Mouse (Mus musculus) embryonic facial prominence, embryonic 10.5 days (tissue): Measurements from ENCODE around the gene Tsnax. TPM values are rescaled to one million over a fixed set of nuclear protein-coding genes. Genes with fewer than 3 reads are reported as not detected.

Source experiments
- DNase-seq: peaks from one replicate; pipeline ENCODE4 v3.0.0-alpha.2; 2017; ENCODE audit warnings: low spot score
- H3K27ac ChIP-seq: fragments of 300-500 bp; sonication (generic); replicated peaks from 2 replicates; pipeline ENCODE4 v1.5.1; 2016; ENCODE audit warnings: mild to moderate bottlenecking
- H3K27me3 ChIP-seq: fragments of 300-500 bp; sonication (generic); replicated peaks from 2 replicates; pipeline ENCODE4 v1.6.1; 2016; ENCODE audit warnings: low read depth, mild to moderate bottlenecking; ENCODE audit not compliant: poor library complexity, severe bottlenecking
- H3K36me3 ChIP-seq: fragments of 300-500 bp; sonication (generic); replicated peaks from 2 replicates; pipeline ENCODE4 v1.6.1; 2016; ENCODE audit warnings: mild to moderate bottlenecking, moderate library complexity
- H3K4me1 ChIP-seq: fragments of 300-500 bp; sonication (generic); 2 replicates; pipeline ENCODE4 v1.6.1; 2016
- H3K4me3 ChIP-seq: fragments of 300-500 bp; sonication (generic); 2 replicates; pipeline ENCODE4 v1.5.1; 2016; ENCODE audit warnings: mild to moderate bottlenecking, moderate library complexity
- H3K9me3 ChIP-seq: fragments of 300-500 bp; sonication (generic); 2 replicates; pipeline ENCODE4 v1.6.1; 2016; ENCODE audit warnings: mild to moderate bottlenecking
- WGBS: fragments of 180-500 bp; shearing (Covaris S2); methylation state at CpG from one replicate; pipeline ENCODE4 v1.1.7; 2016; 5-methylcytosine and 5-hydroxymethylcytosine counted together
- microRNA-seq: library from miRNA; unstranded; fragments of <30 nt; microRNA quantifications from one replicate; pipeline ENCODE4, GENCODE M21; 2017
- polyA plus RNA-seq: library from polyadenylated mRNA; unstranded; fragments of >200 nt; fragmentation: Nextera tagmentation; extraction: Ambion mirVana; gene quantifications from 2 replicates; pipeline ENCODE4 v1.2.1, GENCODE M21; 2016

Gene Tsnax
- polyA plus RNA-seq, 1 experiment from 2014 or later, result 128 TPM

- WGBS, result 94% methylated on average over 10 of the region's 10 CpGs
- Histone ChIP-seq H3K36me3 (no peaks in the 10 kb centered on the region), H3K4me3 (no peak overlapping the region), H3K27ac (no peak overlapping the region), H3K27me3 (no peaks in the 10 kb centered on the region), H3K9me3 (no peaks in the 10 kb centered on the region), H3K4me1 (peaks cover 33% of the 10 kb centered on the region)
- no peak for DNase-seq
Measured at GRCm38 (mm10) chr8:125074141-125074540, 61.3 kb downstream of the Tsnax start.

- no peak for DNase-seq
- H3K27ac ChIP-seq, result no peak overlapping the region
- no peak overlapping the region for H3K4me3 ChIP-seq
- H3K4me1 ChIP-seq, result peaks cover 29% of the 10 kb centered on the region
- WGBS, result 84% methylated on average over 2 of the region's 2 CpGs
- H3K36me3 ChIP-seq, result no peaks in the 10 kb centered on the region
- H3K9me3 ChIP-seq, result no peaks in the 10 kb centered on the region
- H3K27me3 ChIP-seq, result no peaks in the 10 kb centered on the region
Measured at GRCm38 (mm10) chr8:125074581-125074980, 61.8 kb downstream of the Tsnax start.

DNA sequence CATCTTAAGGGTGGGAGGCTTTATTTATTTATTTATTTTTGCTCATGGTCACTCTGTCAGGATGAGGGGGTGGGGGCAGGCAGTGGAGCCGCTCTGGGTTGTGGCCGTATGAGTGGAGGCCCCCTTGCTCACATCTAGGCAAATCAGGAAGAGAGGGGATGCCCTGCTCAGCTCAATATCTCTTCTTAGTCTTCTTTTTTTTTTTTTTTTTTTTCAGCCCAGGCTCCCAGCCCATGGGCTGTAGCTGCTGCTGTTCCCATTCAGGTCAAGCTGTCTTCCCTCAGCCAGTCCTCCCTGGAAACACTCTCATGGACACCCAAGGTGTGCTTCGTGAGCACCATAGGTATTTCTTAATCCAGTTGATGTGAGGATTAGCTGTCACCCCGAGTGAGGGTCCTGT, 62.6 kb downstream of the Tsnax start:
- Histone ChIP-seq H3K9me3 (no peaks in the 10 kb centered on the region), H3K36me3 (no peaks in the 10 kb centered on the region), H3K27me3 (no peaks in the 10 kb centered on the region), H3K4me1 (peaks cover 22% of the 10 kb centered on the region), H3K27ac (no peak overlapping the region), H3K4me3 (no peak overlapping the region)
- 78% methylated on average over 4 of the region's 4 CpGs for WGBS
- DNase-seq, result no peak

- no peaks in the 10 kb centered on the region for H3K9me3 ChIP-seq
- WGBS, result 72% methylated on average over 8 of the region's 8 CpGs
- H3K27ac ChIP-seq, result no peak overlapping the region
- no peaks in the 10 kb centered on the region for H3K36me3 ChIP-seq
- H3K4me1 ChIP-seq, result peaks cover 31% of the 10 kb centered on the region
- no peak overlapping the region for H3K4me3 ChIP-seq
- no peak for DNase-seq
- no peaks in the 10 kb centered on the region for H3K27me3 ChIP-seq
Measured at GRCm38 (mm10) chr8:125077326-125077725, 64.5 kb downstream of the Tsnax start.

GRCm38 (mm10) chr8:125078771-125079384, 66.1 kb downstream of the Tsnax start:
- no peak for DNase-seq
- Histone ChIP-seq H3K4me1 (peaks cover 33% of the 10 kb centered on the region), H3K9me3 (no peaks in the 10 kb centered on the region), H3K27me3 (no peaks in the 10 kb centered on the region), H3K27ac (0 out of 2 replicates have a peak overlapping the region, but pooled peaks have one; percentile 3), H3K36me3 (no peaks in the 10 kb centered on the region), H3K4me3 (no peak overlapping the region)
- WGBS, result 69% methylated on average over 9 of the region's 9 CpGs

- WGBS, result 85% methylated on average over 19 of the region's 19 CpGs
- H3K36me3 ChIP-seq, result no peaks in the 10 kb centered on the region
- H3K9me3 ChIP-seq, result no peaks in the 10 kb centered on the region
- peak overlapping the region; percentile 51; the same call in 1 of the 2 replicates for H3K27ac ChIP-seq
- H3K4me1 ChIP-seq, result peaks cover 41% of the 10 kb centered on the region
- H3K4me3 ChIP-seq, result no peak overlapping the region
- no peak for DNase-seq
- H3K27me3 ChIP-seq, result no peaks in the 10 kb centered on the region
Measured at GRCm38 (mm10) chr8:125080388-125081344, 67.9 kb downstream of the Tsnax start.

GRCm38 (mm10) chr8:125083746-125084145, 70.9 kb downstream of the Tsnax start:
- Histone ChIP-seq H3K27ac (peak overlapping the region; percentile 86), H3K4me3 (no peak overlapping the region), H3K36me3 (no peaks in the 10 kb centered on the region), H3K27me3 (0 out of 2 replicates have a peak, but pooled peaks cover 3% of the 10 kb centered on the region), H3K4me1 (peaks cover 43% of the 10 kb centered on the region), H3K9me3 (no peaks in the 10 kb centered on the region)
- WGBS, result 77% methylated on average over 4 of the region's 4 CpGs
- DNase-seq, result no peak

Small RNA genes lying within 50 kb of the gene (microRNA-seq; reads per million reads assigned to microRNA genes)
- not detected for gene Gm22197

Other genes with a start within 250 kb of the Tsnax start
- 0.36 and 0.51 TPM in 2 replicates for gene Trim67, start 219.9 kb upstream of the Tsnax start, polyA plus RNA-seq
- 138 and 149 TPM in 2 replicates for gene Gnpat, start 150.0 kb upstream of the Tsnax start, polyA plus RNA-seq
- 77.2 and 82.2 TPM in 2 replicates for gene 2810004N23Rik, start 149.9 kb upstream of the Tsnax start, polyA plus RNA-seq
- 8.5 and 8.7 TPM in 2 replicates for gene Exoc8, start 115.3 kb upstream of the Tsnax start, polyA plus RNA-seq
- gene Sprtn, start 115.1 kb upstream of the Tsnax start, polyA plus RNA-seq, result 9.5 and 10.3 TPM in 2 replicates
- gene Egln1, start 63.7 kb upstream of the Tsnax start, polyA plus RNA-seq, result 10.2 and 10.9 TPM in 2 replicates
- gene Disc1, start 41.2 kb downstream of the Tsnax start, polyA plus RNA-seq, result 1.7 and 2.3 TPM in 2 replicates